Mouse (Mus musculus): ENCODE measurements at regions not wholly inside any gene's neighbourhood (a gene's known extent, or its start where the extent isn't known, plus 50 kb on each side); places are given as distances from the start of the nearest gene placed in this dataset.

DNA sequence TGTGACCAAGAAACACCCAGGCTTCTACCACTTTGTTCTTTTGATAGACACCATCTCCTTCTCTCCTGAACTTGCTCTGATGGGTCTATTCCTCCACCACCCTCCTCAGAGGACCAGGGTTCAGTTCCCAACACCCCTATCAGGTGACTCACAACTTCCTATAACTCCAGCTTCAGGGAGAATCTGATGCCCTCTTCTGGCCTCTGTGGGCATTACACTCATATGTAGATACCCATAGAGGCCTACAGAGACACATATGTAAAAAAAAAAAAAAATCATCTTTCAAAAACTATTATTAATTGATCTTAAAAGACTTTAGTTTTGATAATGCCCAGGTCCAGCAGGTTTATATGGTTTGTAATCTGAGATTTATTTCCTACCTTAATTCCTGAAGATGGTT lies 505.9 kb upstream of the Tmem132c start:
- H3K4me2 ChIP-seq: no peak overlapping the region
- DNase-seq (no peak), ATAC-seq (ENCODE audit: low read depth) (no peak)
- no peaks in the 10 kb centered on the region for H3K27me3 ChIP-seq
- no peaks in the 10 kb centered on the region for H3K36me3 ChIP-seq
- no peak overlapping the region for H3K4me3 ChIP-seq (replicated peaks)
- no peak overlapping the region for H3K9ac ChIP-seq
- no peak overlapping the region for H3K27ac ChIP-seq
- H3K4me1 ChIP-seq (replicated peaks): no peaks in the 10 kb centered on the region
- peaks cover 5% of the 10 kb centered on the region; the same call in 1 of the 2 replicates for H3K9me3 ChIP-seq (replicated peaks)

DNA sequence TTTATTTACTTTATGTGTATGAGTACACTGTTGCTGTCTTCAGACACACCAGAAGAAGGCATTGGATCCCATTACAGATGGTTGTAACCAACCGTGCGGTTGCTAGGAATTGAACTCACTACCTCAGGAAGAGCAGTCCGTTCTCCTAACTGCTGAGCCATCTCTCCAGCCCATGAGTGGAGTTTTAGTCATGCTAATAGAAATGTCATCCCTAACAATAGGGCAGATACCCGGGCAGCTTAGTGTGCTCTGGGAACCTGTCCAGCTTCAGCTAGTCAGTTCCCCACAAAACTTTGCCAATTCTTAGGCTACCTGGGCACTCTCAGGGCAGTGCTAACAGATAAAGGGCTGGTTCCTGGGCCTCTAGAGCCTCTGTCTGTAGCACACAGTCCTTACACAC lies 503.9 kb upstream of the Tmem132c start:
- no peak for ATAC-seq (ENCODE audit: low read depth)
- no peaks in the 10 kb centered on the region for H3K27me3 ChIP-seq
- H3K27ac ChIP-seq: no peak overlapping the region
- H3K9ac ChIP-seq: no peak overlapping the region
- H3K36me3 ChIP-seq: no peaks in the 10 kb centered on the region
- H3K9me3 ChIP-seq (replicated peaks): no peaks in the 10 kb centered on the region; the same call in 1 of the 2 replicates
- H3K4me3 ChIP-seq (replicated peaks): no peak overlapping the region
- 63% methylated on average over 4 of the region's 4 CpGs for WGBS (ENCODE audit: insufficient replicate concordance)
- DNase-seq: no peak
- H3K4me2 ChIP-seq: no peak overlapping the region
- no peaks in the 10 kb centered on the region for H3K4me1 ChIP-seq (replicated peaks)

- no peaks in the 10 kb centered on the region for H3K4me1 ChIP-seq (replicated peaks)
- H3K4me3 ChIP-seq (replicated peaks): no peak overlapping the region
- H3K27me3 ChIP-seq: no peaks in the 10 kb centered on the region
- WGBS (ENCODE audit: insufficient replicate concordance): 66% methylated on average over 10 of the region's 10 CpGs
- no peaks in the 10 kb centered on the region for H3K36me3 ChIP-seq
- no peak overlapping the region for H3K27ac ChIP-seq
- H3K4me2 ChIP-seq: no peak overlapping the region
- peaks cover 7% of the 10 kb centered on the region; the same call in 1 of the 2 replicates for H3K9me3 ChIP-seq (replicated peaks)
- ATAC-seq (ENCODE audit: low read depth): no peak
- no peak for DNase-seq
- no peak overlapping the region for H3K9ac ChIP-seq
Measured at GRCm38 (mm10) chr5:126740861-126741410, 500.7 kb upstream of the Tmem132c start.

DNA sequence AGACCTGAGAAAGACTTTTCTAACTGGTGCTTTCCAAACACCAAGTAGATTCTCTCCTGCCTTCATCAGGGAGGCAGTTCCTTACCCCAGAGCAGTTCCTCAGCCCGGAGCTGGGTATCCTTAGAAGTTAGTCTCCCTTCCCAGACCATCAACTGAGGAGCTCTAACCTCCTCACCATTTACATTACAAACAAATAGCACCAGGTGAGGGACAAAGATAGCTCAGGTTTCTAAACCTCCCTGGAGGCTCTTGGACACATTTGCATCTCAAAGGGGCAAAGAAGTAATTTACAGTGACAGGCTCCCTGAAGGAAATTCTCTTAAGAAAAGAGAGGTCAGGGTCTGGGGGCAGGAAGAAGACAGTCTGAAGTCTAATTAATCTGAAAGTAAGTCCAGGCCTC lies 486.5 kb upstream of the Tmem132c start:
- Histone ChIP-seq H3K27me3 (no peaks in the 10 kb centered on the region), H3K4me2 (no peak overlapping the region), H3K4me3 (replicated peaks) (no peak overlapping the region), H3K27ac (no peak overlapping the region), H3K9ac (no peak overlapping the region), H3K36me3 (no peaks in the 10 kb centered on the region), H3K4me1 (replicated peaks) (no peaks in the 10 kb centered on the region), H3K9me3 (replicated peaks) (peaks cover 4% of the 10 kb centered on the region; the same call in 1 of the 2 replicates)
- ATAC-seq (ENCODE audit: low read depth) (no peak), DNase-seq (no peak)
- 11% methylated on average over 1 of the region's 1 CpGs for WGBS (ENCODE audit: insufficient replicate concordance)

DNA sequence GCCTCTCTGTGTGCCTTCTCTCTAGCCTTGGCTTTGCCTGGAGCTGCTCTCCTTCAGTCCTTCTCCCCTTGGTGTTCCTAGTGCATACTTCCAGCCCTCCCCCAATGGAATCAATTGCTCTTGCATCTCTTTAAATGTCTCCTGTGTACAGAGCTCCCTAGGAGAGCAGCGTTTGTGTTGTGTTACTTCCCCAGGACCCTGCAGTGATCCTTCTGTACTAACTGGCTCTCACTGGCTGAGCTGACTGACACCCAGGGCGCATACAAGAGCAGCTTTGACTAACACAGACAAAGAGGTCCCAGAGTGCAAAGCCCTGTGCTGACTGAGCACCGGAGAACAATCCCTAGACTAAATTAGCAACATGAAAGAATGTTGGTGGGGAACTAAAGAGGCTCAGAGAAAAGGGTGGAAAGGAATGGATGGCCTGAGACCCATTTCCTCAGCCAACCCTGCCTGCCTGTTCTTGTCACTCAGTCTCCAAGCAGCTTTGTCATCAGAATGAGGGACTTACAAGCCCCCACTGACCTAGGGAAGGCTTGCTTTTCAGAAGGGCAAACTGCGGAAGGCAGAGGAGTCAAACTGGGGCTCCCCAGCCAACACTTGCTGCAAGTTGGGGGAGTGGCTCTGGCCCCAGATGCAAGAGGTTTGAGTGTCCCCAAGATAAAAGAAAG lies 476.4 kb upstream of the Tmem132c start:
- no peak overlapping the region for H3K4me2 ChIP-seq
- no peaks in the 10 kb centered on the region for H3K4me1 ChIP-seq (replicated peaks)
- 0 out of 2 replicates have a peak, but pooled peaks cover 4% of the 10 kb centered on the region for H3K9me3 ChIP-seq (replicated peaks)
- 21% methylated on average over 4 of the region's 4 CpGs for WGBS (ENCODE audit: insufficient replicate concordance)
- H3K36me3 ChIP-seq: no peaks in the 10 kb centered on the region
- ATAC-seq (ENCODE audit: low read depth): no peak
- H3K27ac ChIP-seq: no peak overlapping the region
- DNase-seq: no peak
- H3K9ac ChIP-seq: no peak overlapping the region
- H3K4me3 ChIP-seq (replicated peaks): no peak overlapping the region
- H3K27me3 ChIP-seq: no peaks in the 10 kb centered on the region

- Histone ChIP-seq H3K27ac (no peak overlapping the region), H3K9ac (no peak overlapping the region), H3K9me3 (replicated peaks) (no peaks in the 10 kb centered on the region), H3K36me3 (no peaks in the 10 kb centered on the region), H3K4me2 (no peak overlapping the region), H3K27me3 (no peaks in the 10 kb centered on the region), H3K4me3 (replicated peaks) (no peak overlapping the region), H3K4me1 (replicated peaks) (no peaks in the 10 kb centered on the region)
- ATAC-seq (ENCODE audit: low read depth): no peak
- WGBS (ENCODE audit: insufficient replicate concordance): 36% methylated on average over 11 of the region's 11 CpGs
- DNase-seq: no peak
Measured at GRCm38 (mm10) chr5:126769031-126769430, 472.6 kb upstream of the Tmem132c start.

GRCm38 (mm10) chr5:126787706-126788610 lies 453.6 kb upstream of the Tmem132c start:
- H3K4me3 ChIP-seq (replicated peaks): 0 out of 2 replicates have a peak overlapping the region, but pooled peaks have one; percentile 12
- WGBS (ENCODE audit: insufficient replicate concordance): 8% methylated on average over 29 of the region's 29 CpGs
- no peaks in the 10 kb centered on the region for H3K36me3 ChIP-seq
- H3K9ac ChIP-seq: no peak overlapping the region
- no peaks in the 10 kb centered on the region for H3K27me3 ChIP-seq
- H3K9me3 ChIP-seq (replicated peaks): peaks cover 7% of the 10 kb centered on the region; the same call in 1 of the 2 replicates
- peak overlapping the region; percentile 35 for H3K4me2 ChIP-seq
- no peaks in the 10 kb centered on the region for H3K4me1 ChIP-seq (replicated peaks)
- H3K27ac ChIP-seq: no peak overlapping the region
- no peak for DNase-seq
- no peak for ATAC-seq (ENCODE audit: low read depth)

GRCm38 (mm10) chr5:126799698-126800279 lies 441.8 kb upstream of the Tmem132c start:
- no peak overlapping the region for H3K9ac ChIP-seq
- H3K9me3 ChIP-seq (replicated peaks): peaks cover 5% of the 10 kb centered on the region; the same call in 1 of the 2 replicates
- H3K27me3 ChIP-seq: no peaks in the 10 kb centered on the region
- H3K4me1 ChIP-seq (replicated peaks): no peaks in the 10 kb centered on the region
- 75% methylated on average over 8 of the region's 8 CpGs for WGBS (ENCODE audit: insufficient replicate concordance)
- no peak for ATAC-seq (ENCODE audit: low read depth)
- DNase-seq: no peak
- no peak overlapping the region for H3K4me3 ChIP-seq (replicated peaks)
- H3K27ac ChIP-seq: no peak overlapping the region
- no peak overlapping the region for H3K4me2 ChIP-seq
- H3K36me3 ChIP-seq: no peaks in the 10 kb centered on the region

DNA sequence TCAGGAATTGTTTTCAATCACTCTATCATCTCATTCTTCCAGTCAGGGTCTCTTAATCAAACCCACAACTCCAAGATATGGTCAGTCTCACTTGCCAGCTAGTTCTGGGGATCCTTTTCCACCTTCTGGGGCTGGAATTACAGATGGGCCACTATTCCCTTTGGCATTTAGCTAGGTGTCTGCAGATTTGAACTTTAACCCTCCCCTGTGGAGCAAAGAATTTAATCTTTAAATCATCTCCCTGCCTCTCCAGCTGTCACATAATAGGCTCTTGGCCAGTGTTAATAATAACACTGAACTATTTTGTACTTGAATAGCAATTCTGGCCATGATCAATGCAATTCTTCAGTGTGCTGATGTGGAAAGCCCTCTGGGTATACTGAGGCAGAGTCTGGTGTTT lies 435.0 kb upstream of the Tmem132c start:
- no peak overlapping the region for H3K4me3 ChIP-seq (replicated peaks)
- H3K27ac ChIP-seq: no peak overlapping the region
- peaks cover 10% of the 10 kb centered on the region; the same call in 1 of the 2 replicates for H3K9me3 ChIP-seq (replicated peaks)
- no peaks in the 10 kb centered on the region for H3K36me3 ChIP-seq
- no peak overlapping the region for H3K9ac ChIP-seq
- no peaks in the 10 kb centered on the region for H3K27me3 ChIP-seq
- ATAC-seq (ENCODE audit: low read depth) (no peak), DNase-seq (no peak)
- H3K4me1 ChIP-seq (replicated peaks): no peaks in the 10 kb centered on the region
- no peak overlapping the region for H3K4me2 ChIP-seq

GRCm38 (mm10) chr5:126816069-126816468 lies 425.5 kb upstream of the Tmem132c start:
- Histone ChIP-seq H3K4me2 (no peak overlapping the region), H3K36me3 (no peaks in the 10 kb centered on the region), H3K27ac (no peak overlapping the region), H3K9me3 (replicated peaks) (no peaks in the 10 kb centered on the region; the same call in none of the 2 replicates), H3K9ac (no peak overlapping the region), H3K27me3 (no peaks in the 10 kb centered on the region), H3K4me3 (replicated peaks) (no peak overlapping the region), H3K4me1 (replicated peaks) (no peaks in the 10 kb centered on the region)
- DNase-seq: no peak
- no peak for ATAC-seq (ENCODE audit: low read depth)

- DNase-seq (no peak), ATAC-seq (ENCODE audit: low read depth) (no peak)
- Histone ChIP-seq H3K4me3 (replicated peaks) (no peak overlapping the region), H3K27ac (no peak overlapping the region), H3K27me3 (no peaks in the 10 kb centered on the region), H3K36me3 (no peaks in the 10 kb centered on the region), H3K4me1 (replicated peaks) (no peaks in the 10 kb centered on the region), H3K4me2 (no peak overlapping the region), H3K9ac (no peak overlapping the region), H3K9me3 (replicated peaks) (no peaks in the 10 kb centered on the region; the same call in 1 of the 2 replicates)
- 74% methylated on average over 3 of the region's 3 CpGs for WGBS (ENCODE audit: insufficient replicate concordance)
Measured at GRCm38 (mm10) chr5:126835440-126835839, 406.2 kb upstream of the Tmem132c start.

Data from liver, embryonic 13.5 days (tissue).